ENCODE assay signal across 21 mouse cellular contexts in the genomic region with DNA sequence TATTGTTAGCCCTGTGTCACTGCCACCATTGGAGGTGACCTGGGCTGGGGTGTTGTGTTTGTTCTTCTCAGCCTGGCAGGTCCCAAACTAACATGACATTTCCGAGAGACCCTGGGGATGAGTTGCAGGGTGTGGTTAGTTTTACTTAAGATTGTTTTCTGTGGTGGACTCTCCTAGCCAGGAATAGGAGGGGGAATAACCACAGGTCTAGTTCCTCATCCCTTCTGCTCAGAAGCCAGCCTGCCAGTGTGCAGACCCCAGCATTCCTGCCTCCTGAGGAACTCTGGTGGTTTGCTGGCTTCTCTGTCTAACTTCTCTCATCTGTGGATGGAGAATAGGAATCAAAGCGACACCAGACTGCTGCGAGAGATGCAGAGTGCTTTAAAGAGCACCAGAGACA.
DNase-seq lines count a peak whose midpoint lies in the region; ATAC-seq lines count a peak whose summit lies in the region.
"Had no signal": no experiment of that assay in that cellular context is flagged by ENCODE, and none has a peak within 500 bp of the region (broad histone marks: within the 10 kb centered on the region; RNA-seq: fewer than 3 reads in every experiment).

No protein-coding gene starts in this region.

- peak; percentile 62 for ATAC-seq in common myeloid progenitor, adult 5-6 weeks (replicated peaks; ENCODE audit: low read depth, poor library complexity, severe bottlenecking)
- ATAC-seq in granulocyte monocyte progenitor cell, adult 5-6 weeks (replicated peaks; ENCODE audit: poor library complexity, severe bottlenecking) = peak; percentile 51
- ATAC-seq in hematopoietic stem cell, adult 5-6 weeks (replicated peaks in 1 of 2; ENCODE audit: insufficient read depth in 1 of 2, low FRiP score in 2 of 2, low TSS enrichment in 1 of 2, low read depth in 1 of 2, poor library complexity in 2 of 2, severe bottlenecking in 2 of 2) = peak; percentile 16 to 39; a peak in 2 of 4 replicates
- ATAC-seq in megakaryocyte progenitor cell, adult 5-6 weeks (replicated peaks; ENCODE audit: poor library complexity) = peak; percentile 52
- ATAC-seq: activated CD4-positive, CD25-positive, alpha-beta regulatory T cell, adult 4 months; CD4-positive, CD25-positive, alpha-beta regulatory T cell, adult 4 months; Patski had no signal

- no peak for DNase-seq in layer of hippocampus, adult 11-12 months (ENCODE audit: low spot score)
- no peak for DNase-seq in T-cell, adult 2 months (ENCODE audit: low spot score)
- no peak for DNase-seq in gastrocnemius, postnatal 10 days
- no peak for DNase-seq in retina, postnatal 1 day
- DNase-seq: adrenal gland, adult 2 months; adrenal gland, adult 8-10 months; adrenal gland, postnatal 10 days; adrenal gland, postnatal 14 days; adrenal gland, postnatal 25 days; adrenal gland, postnatal 36 days; B cell, adult 2 months; cerebellum, adult 11 months; cerebellum, adult 11-12 months; cerebellum, adult 18-20 months had no signal
